Mouse (Mus musculus) liver, adult 2 months (tissue): ENCODE results near the gene Crb1.

Experiments used
- CTCF ChIP-seq: fragments of 200-500 bp; IDR thresholded peaks from 2 replicates; pipeline ENCODE4 v1.5.1; 2011; ENCODE audit warnings: low read depth, low read length, control low read depth
- POLR2A ChIP-seq: fragments of 200-500 bp; IDR thresholded peaks from 2 replicates; pipeline ENCODE4 v1.6.1; 2011; ENCODE audit warnings: low read length, control low read depth; ENCODE audit not compliant: insufficient read depth; ENCODE audit errors: extremely low read depth

GRCm38 (mm10) chr1:139421521-139421874 lies 44.6 kb upstream of the Crb1 start:
- TF ChIP-seq CTCF (no peak), POLR2A (no peak)
